Mouse (Mus musculus) heart, adult 8-10 months (tissue): Measurements from ENCODE around the gene 1700018B08Rik. TPM values are rescaled to one million over a fixed set of nuclear protein-coding genes. Genes with fewer than 3 reads are reported as not detected.

Source experiments
- DNase-seq: peaks from one replicate; pipeline ENCODE4 v3.0.0; 2022; ENCODE audit warnings: low spot score
- total RNA-seq, 4 experiments: library from RNA; stranded (reverse); gene quantifications; 2 replicates each; pipeline ENCODE4 v1.2.4; 2022

Gene 1700018B08Rik
- total RNA-seq, 4 experiments from 2014 or later = not detected

DNA sequence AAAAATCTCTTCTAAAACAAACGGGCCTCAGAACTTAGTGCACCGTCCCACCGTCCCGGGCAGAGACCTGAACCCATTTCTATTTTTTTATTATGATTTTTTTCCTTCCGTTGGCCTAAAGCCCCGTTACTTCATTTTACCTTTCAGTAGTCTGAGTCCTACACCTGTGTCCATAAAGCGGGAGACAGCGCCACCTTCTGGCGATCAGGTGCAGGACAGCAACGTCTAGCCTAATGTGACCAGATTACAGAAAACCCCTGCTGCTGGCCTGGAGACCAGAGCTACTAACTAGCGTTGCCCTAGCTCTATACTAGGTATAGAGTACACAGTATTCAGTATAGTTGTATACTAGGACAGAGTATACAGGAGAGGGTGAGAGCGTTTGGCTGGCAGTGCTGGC is 30.7 kb downstream of the 1700018B08Rik start:
- DNase-seq = peak; percentile 78

DNA sequence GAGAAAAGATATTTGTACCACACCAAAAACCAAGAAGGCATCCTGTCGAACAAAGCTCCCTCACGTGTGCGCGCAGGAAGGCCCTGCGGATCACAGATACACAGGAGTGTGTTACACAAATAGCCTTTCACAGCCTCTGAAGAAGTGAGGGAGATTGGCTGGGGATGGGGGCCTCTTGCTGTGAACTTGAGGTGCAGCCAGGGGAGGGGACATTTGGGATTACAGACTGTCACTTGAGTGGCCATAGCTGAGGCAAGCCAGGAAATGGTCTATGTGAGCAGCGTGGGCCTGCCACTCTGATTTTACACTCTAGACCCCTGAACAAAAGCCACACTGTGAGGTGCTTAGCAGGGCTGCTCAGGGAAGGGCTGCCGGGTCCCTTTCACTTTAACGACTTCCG is 32.4 kb downstream of the 1700018B08Rik start:
- DNase-seq = no peak

DNA sequence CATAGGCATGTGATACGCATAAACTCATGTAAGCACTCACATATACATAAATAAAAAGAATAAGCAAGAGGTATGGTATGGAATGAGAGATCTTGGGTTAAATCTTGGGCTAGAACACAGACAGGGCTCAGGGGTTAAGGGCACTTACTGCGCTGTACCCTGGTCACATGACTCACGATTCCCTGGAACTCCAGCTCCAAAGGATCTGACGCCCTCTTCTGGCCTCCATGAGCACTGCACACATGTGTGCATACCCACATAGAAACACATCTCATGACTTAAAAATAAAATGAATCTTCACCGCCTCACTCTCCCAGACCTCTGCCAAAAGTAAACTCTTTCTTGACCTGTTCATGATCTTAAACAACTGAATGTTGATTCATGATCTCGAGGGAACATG is 46.5 kb downstream of the 1700018B08Rik start:
- no peak for DNase-seq

DNA sequence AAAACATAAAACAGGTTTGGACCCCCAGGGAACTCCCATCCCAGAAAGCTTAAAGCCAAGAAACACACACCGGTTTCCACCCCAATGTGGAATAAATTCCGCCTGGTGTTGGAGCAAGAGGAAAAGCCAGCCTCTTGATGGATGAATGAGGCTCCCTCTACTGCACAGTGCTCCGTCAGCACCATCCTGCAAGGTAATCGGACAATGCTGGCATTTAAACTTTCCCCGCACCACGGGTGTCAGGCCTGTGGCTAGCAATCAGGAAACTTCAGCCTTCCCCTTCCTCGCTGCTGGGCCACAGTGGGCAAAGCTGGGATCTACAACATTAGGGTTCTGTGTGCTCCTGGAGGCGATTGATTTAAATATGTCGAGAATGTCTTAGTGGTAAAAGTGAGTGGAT is 52.5 kb downstream of the 1700018B08Rik start:
- DNase-seq = no peak

DNA sequence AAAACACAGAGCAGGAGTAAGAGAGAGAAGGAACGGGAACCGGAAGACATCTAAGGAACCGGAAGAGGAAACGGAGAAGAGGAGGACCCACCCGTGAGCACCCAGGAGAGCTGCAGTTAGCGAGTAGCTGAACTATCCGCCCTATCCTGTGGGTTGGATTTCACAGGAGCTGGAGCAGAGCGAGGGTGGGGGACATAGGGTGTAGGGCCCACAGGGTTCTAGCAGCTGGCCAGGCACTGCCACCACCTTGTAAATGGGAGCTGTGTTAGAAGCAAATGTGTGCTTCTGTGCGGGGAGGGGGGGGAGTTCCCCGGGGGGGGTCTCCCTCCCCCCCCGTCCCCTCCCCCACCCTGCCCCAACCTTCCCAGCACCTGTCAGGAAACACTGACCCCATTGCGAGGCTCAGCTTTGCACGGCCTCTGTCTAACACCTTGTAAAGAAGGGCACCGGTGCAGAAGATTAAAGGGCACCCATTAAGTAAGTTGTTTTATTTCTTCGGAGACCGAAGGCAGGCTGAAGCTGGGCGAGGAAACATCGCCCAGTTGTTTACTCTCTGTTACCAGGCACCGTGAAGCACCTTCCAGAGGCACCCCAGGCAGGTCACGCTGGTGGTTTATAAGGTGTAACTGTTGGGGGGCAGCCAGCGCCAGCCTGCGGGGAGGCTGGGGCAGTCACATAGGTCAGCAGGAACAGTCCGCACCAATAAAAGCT is 59.9 kb downstream of the 1700018B08Rik start:
- no peak for DNase-seq

Other genes with a start within 250 kb of the 1700018B08Rik start
- gene Fbxo31, start 34.5 kb upstream of the 1700018B08Rik start, total RNA-seq = 100 to 1,000 TPM in 2 of 4 experiments, 10 to 100 TPM in 2; 93.3 to 137 (median 102) TPM
- 100 to 1,000 TPM; 264 to 289 (median 284) TPM for gene Map1lc3b, start 46.0 kb upstream of the 1700018B08Rik start, total RNA-seq
- gene Zcchc14, start 108.6 kb upstream of the 1700018B08Rik start, total RNA-seq = 10 to 100 TPM; 23.7 to 30.9 (median 26.2) TPM
- under 1 TPM in 1 of 4 experiments, not detected in 3; 0.16 TPM for gene Jph3, start 185.3 kb upstream of the 1700018B08Rik start, total RNA-seq